Mouse (Mus musculus) layer of hippocampus, postnatal 14 days (tissue): ENCODE measurements around the gene Adcy9. TPM values are rescaled to one million over a fixed set of nuclear protein-coding genes. Genes with fewer than 3 reads are reported as not detected.
A peak's percentile ranks its signal among the peaks of the same experiment; 100 is the strongest.

Source experiments
- DNase-seq, 2 experiments: peaks; one replicate each; pipeline ENCODE4 v3.0.0; 2021 to 2022; ENCODE audit warnings: low spot score in 2 of 2, mixed read lengths in 1 of 2
- total RNA-seq, 2 experiments: library from RNA; stranded (reverse); gene quantifications; 2 replicates each; pipeline ENCODE4 v1.2.3; 2021

Gene Adcy9
- total RNA-seq, 2 experiments from 2014 or later, result 72.3 to 74.6 TPM

DNA sequence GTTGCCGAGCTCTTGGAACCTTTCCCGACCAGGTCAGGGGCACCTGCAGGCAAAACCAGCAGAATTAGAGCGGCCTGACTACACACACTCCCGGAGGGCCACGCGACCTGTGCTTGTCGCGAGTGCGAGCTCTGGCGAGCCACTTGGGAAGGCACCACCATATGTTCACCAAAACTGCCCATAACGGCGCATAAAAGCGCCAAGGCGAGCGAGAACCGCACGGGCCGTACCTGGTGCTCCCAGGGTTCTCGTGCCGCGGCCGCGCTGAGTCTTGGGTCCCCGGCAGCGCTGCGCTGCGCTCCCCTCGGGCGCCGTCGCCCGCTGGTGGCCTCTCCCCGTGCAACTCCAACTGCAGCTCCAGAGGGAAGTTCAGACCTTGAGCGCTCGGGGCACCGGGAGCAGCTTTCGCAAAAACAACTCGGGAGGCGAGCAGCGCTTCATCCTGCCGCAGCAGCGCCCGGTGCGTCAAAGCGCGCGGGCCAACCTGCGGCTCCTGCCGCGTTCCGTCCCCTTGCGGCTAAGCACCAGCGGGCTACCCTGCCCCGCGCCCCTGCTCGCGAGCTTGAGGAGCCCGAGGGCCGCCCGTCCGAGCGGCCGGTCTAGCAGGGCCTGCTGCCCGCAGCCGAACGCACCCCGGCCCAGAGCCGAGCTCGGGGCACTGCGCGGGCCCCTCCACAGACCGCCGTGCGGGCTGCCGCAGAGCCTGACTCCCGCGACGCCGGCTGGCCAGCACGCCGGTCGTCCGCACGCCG, 576 bp downstream of the Adcy9 start:
- peak; percentile 48 to 61 for DNase-seq

GRCm38 (mm10) chr16:4418776-4419545, 1.3 kb downstream of the Adcy9 start:
- no peak for DNase-seq

DNA sequence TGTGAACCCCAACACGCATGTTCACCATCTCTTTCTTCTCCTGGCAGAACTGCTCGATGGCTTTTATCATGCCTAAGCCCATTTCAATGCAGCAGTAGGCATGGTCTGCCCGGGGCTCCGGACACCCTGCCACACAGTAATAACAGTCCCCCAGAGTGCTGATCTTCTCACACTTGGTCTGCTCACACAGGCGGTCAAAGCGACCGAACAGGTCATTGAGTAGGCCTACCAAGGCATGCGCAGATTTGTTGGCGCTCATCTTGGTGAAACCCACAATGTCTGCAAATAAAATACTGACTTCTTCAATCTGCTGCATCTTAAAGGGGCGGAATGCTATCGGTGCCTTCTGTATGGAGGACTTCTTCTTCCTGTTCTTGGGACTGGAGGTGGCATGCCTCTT, 2.2 kb downstream of the Adcy9 start:
- DNase-seq, result no peak

DNA sequence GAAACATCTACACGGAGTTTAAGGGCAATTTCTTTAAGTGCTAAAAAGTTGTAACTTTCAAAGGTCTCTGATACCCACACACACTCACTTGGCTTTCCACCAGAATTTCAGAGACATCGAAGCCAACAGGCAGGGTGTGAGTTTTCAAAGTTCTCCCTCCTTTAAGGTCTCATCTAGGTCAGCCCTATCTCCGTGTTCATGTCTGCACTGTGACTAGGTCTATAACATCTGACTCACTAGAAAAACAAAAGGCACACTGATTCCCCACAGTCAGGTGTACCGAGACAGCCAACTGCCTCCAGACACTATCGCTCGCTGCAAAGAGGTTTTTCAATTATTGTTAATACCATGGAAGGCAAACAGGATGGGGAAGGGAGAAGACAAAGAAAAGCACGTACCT, 2.8 kb downstream of the Adcy9 start:
- DNase-seq, result no peak

DNA sequence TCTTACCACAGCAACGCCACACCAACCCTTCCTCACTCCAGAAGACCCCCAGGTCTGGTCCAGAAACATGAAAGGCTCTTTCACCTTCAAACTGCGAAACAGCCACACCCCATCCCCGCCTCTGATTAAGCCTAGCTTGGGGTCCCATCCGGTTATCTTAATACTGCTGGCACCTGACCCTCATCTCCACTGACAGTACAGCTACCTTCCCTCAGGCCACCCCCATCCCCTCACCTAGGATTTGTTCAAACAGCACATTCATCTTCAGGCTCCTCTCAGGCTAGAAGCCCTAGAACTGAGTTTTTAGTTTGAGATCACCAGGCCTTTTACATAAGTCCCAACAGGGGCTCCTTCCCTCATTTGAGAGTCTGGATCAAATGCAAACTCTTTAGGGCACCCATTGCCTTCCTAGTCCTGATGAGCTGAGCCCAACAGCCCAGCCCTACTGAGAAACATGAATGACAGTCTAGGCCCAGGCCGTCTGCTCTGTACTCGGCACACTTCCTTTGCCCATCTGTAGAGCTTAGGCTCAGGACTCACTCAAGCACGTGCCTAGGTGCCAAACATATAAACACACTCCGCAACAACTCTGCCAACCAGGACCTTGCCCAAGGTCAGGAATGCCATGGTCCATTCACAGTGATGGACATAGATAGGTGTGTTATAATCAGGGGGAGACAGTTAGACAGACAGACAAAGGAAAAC, 5.3 kb downstream of the Adcy9 start:
- DNase-seq, result no peak

DNA sequence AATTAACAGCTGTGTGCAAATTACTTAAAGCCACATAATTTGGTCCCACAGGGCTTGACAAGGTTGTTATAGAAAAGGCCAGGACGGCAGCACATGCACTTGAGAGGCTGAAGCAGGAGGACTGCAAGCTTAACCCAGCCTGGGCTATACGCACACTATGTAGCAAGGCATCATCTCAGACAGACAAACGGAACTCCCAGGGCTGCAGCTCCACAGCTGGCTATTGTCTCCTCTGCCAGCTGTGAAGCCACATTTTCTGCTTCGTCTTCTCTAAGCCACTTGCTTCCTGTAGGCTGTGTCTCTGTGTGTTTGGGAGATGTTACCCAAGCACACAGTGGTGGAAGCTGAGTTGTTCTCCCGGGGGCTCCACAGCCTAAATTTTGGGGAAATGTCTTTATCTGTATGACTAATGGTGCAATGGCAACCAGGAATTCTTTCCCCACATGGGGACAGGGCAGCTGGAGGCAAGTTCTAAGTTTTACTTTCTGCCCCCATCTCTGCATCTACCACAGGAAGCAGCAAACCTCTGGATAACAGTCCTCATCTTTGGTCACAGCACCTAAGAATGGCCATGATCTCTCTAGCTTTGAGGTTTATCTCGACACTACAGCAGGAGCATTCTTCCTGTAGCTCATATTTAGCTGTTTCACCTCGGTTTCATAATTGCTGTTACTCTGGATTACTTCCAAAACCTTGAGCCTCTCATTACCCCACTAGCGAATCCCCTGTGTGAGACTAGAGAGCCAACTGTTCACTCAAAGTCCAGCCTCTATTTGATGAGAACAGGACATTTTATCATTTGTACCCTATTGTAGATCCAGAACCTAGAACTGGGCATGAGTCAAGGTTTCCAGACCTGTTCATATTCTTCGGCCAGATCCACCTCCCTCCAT, 6.1 kb downstream of the Adcy9 start:
- DNase-seq, result no peak

GRCm38 (mm10) chr16:4413301-4413700, 7.0 kb downstream of the Adcy9 start:
- no peak for DNase-seq

DNA sequence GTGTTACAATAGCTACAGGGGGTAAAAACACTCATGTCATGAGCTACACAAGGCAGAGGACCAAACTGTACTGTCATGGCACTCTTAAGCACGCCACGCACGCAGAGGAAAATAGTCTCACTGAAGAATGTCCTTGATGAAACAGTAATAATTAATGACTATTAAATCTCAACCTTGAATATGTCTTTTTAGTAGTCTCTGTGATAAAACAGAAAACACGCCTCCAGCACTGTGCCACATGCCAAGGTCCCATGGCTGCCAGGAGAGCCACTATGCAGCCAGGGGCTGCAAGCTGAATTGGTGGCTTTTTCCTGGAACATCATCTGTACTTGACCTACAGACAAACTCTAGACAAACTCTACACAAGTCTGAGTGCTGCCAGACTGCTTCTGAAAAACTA, 8.0 kb downstream of the Adcy9 start:
- DNase-seq, result no peak

GRCm38 (mm10) chr16:4411296-4411695, 9.0 kb downstream of the Adcy9 start:
- DNase-seq, result no peak

DNA sequence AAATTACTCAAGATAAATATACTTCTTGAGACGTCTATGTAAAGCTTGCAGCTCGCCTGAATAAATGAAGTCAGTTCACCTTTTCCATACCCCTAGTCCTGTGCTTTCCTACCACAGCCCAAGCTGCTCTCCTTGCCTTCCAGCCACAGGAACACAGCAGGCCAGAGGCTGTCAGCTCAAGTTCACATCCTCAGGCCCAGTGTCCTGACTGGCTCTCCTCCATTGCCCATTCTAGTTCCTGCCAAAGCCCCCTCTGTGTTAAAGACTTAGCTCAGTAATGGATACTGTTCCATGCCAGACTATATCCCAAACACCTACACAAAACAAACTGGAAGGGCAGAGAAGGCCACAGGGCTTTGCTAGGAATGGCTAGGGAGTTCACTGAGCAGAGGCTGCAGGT, 12.8 kb downstream of the Adcy9 start:
- no peak for DNase-seq

DNA sequence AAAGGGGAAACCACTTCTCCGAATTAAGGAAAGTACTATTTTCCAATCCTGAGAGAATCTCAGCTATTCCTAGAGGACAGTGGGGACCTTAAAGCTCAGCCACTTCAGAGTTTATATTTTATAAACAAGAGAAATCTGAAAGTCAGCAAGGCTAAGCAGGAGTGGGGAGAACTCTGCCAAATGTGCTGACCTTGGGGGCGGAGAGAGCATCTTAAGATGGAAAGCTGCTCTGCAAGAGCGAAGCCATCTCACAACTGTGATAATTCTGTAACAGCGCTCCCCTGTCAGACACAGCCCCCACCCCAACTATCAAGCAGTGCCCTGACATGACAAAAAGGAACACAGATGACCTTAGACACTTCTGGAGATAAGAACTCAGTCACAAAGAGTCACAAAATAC, 13.6 kb downstream of the Adcy9 start:
- no peak for DNase-seq

GRCm38 (mm10) chr16:4406047-4406586, 14.2 kb downstream of the Adcy9 start:
- DNase-seq, result no peak

DNA sequence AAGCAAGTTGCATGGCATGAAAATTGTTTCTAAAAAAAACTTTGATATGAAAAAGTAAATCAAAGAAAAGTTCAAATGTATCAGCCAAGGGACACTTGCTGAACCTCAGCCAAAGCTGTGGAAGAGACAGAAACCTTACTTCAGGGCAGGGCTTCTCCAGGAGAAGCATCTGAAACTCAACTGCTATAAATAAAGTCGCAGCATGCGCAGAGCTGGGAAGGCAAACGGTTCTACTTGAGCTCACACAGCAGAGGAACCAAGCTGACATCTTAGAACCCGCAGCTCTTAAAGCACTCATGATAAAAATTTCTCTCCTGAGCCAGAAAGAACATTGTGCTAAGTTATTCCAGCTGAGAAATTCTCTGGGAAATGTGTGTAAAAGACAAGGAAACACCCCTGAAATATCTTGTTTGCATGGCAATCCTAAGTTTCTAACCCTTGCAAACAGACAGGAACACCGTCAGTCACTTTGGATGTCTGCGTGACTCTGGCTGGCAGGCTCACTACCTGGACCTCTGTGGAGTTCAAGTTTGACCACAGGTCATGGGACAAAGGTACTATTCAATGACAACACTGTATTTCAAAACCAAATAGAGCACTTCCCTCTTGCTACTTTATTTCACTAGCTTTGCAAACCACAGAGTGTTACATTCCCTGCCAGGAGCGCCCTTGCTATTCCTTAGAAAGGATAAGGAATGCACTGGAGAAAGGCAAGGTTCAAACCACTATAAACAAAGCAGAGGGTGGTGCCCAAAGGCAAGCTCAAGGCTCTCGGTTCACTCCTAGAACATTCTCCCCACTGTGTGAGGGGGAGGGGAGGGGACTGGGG, 15.2 kb downstream of the Adcy9 start:
- no peak for DNase-seq

DNA sequence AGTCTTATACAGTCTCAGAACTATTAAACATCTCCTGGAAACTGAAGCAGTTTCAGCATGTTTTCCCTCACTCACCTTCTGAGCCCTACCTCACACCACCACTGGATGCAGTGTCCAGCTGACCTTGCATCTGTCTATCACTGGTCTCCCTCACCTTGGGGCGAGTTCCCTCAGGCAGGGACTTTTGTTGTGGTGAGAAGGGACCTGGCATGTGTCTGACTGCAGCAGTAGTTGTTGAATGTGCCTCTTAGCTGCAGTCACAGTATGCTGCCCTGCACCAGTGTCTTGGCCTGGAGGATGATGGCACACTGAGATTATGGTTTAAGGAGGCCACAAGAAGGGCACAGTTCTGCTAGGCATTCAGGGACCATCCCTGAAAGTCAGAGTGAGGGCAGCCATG, 19.2 kb downstream of the Adcy9 start:
- DNase-seq, result no peak

GRCm38 (mm10) chr16:4399471-4400223, 20.7 kb downstream of the Adcy9 start:
- no peak for DNase-seq

- no peak for DNase-seq
These were observed 21.5 kb downstream of the Adcy9 start for GRCm38 (mm10) chr16:4398782-4399181.

DNA sequence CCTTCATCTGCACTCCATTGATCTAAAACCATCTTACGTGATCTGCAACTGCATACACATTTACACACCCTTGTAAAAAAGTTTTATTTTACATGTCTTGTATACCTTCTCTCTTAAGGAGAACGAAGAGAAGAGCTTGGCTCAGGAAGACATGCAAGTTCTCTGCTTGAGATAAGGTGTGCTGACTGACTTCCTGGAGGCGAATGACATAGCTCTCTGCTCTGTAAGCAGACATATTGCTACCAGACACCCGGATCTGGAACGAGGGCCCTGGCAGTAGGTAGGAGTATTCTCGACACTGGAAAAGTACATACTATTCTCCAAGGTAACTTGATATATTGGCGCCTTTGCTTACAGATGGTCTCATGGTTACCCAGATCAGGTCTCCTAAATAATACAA, 22.7 kb downstream of the Adcy9 start:
- no peak for DNase-seq

- DNase-seq, result no peak
These were observed 24.5 kb downstream of the Adcy9 start for GRCm38 (mm10) chr16:4395687-4396341.
